Mouse (Mus musculus) stomach, postnatal 0 days (tissue): ENCODE data around the gene Pkn1.

ENCODE experiments used
- CTCF ChIP-seq: IDR thresholded peaks from 2 replicates; pipeline ENCODE4 v1.5.1; 2016; ENCODE audit warnings: antibody characterized with exemption, low read depth, mild to moderate bottlenecking, moderate library complexity
- EP300 ChIP-seq: optimal IDR thresholded peaks from 2 replicates; pipeline ENCODE3; 2016; ENCODE audit warnings: antibody characterized with exemption

DNA sequence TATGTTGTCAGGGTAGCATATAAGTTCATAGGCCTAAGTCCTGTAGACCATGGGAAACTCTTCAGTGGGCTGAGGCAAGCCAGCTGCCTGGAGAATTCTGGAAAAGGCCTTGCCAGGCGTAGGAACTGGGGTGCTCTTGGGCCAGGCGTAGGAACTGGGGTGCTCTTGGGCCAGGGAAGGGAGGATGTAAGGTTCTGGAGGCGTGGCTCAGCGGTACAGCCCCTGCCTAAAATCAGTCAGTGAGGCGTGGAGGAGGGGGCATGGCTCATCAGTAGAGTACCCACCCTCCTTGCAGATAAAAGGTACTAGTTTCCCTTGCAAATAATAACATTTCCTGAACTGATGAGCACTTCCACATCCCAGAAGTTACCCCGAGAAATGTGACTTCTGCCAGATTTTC is 44.3 kb downstream of the Pkn1 start:
- TF ChIP-seq CTCF (no peak), EP300 (no peak)
